Mouse (Mus musculus) erythroid progenitor cell, adult 5-6 weeks (primary cell): ENCODE data around the gene Smndc1. TPM values are rescaled to one million over a fixed set of nuclear protein-coding genes. Genes with fewer than 3 reads are reported as not detected.
"Not testable (repeated sequence)": the region's sequence is repeated elsewhere in the genome, so short reads cannot be mapped to it uniquely, and the experiment has no call there.

ENCODE experiments used
- ATAC-seq: replicated peaks from 2 replicates; pipeline ENCODE4 v1.8.0; 2016; ENCODE audit warnings: moderate number of reproducible peaks, mild to moderate bottlenecking, moderate TSS enrichment, inconsistent platforms; ENCODE audit not compliant: poor library complexity, low FRiP score, severe bottlenecking
- total RNA-seq, 2 experiments: library from RNA; stranded (forward) in 1 of 2; stranded (reverse) in 1 of 2; fragments of 150-400 nt in 1 of 2; fragments of 186-747, 209-891 nt in 1 of 2; gene quantifications; 2 replicates each; pipeline versions ENCODE4 v1.2.3 to v1.2.4; 2015 to 2017; ENCODE audit warnings: low replicate concordance in 2 of 2

The Smndc1 gene
- total RNA-seq, 2 experiments from 2014 or later = 31.5 to 54.9 TPM

GRCm38 (mm10) chr19:53414650-53415049 lies 24.3 kb upstream of the Smndc1 start:
- ATAC-seq = no peak

GRCm38 (mm10) chr19:53413617-53414380 lies 23.4 kb upstream of the Smndc1 start:
- no peak for ATAC-seq

DNA sequence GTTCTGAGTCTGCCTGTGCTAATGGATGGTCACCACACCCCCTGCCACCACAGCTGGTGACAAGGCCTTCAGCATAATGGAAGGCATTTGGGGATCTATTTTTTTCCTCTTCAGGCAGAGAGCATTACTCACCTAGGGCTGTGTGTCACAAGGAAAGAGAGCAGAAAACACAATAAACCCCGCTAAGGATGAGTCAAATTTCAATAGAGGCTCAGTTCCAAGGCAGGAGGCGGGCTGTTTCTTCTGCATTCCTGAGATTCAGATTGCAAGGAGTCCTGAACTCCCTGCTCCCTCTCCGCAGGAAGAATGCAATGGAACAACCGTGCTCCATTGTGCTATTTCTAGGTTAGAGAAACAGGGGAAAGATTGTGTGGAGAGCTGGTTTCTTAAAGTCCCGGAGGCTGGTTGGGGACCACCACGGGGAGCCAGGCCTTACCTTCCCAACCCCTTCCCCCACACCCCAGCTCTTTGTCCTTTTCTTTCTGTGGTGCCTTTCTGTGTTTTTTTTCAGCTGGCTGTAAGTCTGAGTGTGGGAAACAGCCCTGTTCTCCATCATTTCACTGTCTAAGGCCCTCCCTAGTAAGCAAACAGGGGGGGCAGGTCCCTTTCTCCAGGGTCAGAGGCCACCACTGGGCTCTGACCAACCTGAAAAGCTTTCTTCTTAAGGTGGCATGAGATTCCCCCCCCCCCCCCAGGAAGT lies 21.9 kb upstream of the Smndc1 start:
- no peak for ATAC-seq

DNA sequence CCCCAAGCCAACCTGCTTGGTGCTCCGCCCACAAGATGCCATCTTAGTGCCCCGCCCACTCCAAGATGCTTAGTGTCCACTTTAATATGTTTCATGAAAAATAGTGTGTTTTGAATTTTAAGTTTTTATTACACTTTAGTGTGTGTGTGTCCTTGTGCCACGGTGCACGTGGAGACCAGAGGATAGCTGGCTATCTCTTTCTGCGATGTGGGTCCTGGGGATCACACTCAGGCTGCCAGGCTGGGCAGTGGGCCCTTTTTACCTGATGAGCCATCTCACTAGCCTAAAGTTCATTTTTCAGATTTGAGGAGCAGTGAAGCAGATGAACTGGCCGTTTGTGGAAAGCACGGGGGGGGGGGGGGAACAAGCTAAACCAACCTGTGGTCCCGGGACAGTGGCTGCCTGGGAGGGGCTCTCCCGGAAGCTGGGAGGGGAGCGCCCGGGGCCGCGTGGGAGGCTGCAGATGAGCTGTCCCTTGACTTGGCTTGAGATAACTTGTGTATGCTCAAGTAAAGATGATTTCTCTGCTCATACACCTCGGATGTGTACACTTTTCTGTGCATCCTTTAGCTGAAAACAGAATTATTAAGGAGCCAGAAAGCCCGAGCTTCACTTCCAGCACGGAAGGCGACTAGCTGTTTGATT lies 19.4 kb upstream of the Smndc1 start:
- ATAC-seq = no peak

GRCm38 (mm10) chr19:53408398-53408797 lies 18.0 kb upstream of the Smndc1 start:
- no peak for ATAC-seq

DNA sequence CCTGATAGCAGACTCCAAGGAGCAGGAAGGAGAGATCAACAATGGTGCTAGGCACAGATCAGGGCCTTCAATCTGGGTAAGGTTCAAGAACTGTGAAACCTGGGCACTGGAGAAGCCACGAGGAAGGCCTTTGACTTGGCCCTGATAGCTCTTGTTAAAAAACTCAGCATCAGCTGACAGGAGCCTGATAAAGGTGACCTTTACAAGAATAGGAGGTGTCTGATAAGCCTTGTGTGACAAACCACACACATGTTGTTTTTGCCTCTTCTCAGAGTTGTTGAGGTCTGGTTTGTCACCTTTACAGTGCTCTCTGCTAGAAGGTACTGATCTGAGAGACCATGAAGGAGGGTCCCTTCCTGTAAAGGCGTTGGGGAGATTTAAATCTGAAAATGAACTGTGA lies 17.0 kb upstream of the Smndc1 start:
- ATAC-seq = no peak

GRCm38 (mm10) chr19:53405810-53406209 lies 15.4 kb upstream of the Smndc1 start:
- ATAC-seq = no peak

- no peak for ATAC-seq
These were observed 14.5 kb upstream of the Smndc1 start for GRCm38 (mm10) chr19:53404837-53405356.

DNA sequence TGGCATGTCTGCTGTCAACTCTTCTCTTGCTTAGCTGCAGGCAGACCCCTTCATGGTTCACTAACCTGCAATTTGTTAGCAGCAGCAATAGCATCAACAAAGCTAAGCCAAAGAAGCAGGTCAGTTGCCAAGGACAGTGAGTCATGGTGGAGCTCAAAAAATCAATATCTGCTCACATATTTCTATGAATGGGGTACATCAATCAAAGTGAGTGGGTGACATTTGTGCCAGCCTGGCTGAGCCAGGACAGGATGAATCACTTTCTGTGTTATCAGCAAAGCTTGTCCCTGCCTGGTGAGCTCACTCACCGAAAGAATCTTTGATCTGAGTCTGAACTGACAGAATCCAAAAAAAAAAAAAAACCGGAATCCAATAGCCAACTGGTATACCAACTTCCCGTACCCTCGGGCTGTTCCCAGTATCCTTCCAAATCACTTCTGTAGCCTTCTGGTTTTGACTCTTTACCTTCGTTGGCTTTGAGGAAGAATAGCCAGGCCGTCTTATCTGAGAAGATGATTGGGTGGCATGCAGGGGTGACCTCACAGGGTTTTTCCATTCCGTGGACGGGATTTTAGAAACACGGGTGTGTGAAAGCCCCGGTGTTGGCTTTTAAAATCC lies 13.9 kb upstream of the Smndc1 start:
- ATAC-seq = no peak

DNA sequence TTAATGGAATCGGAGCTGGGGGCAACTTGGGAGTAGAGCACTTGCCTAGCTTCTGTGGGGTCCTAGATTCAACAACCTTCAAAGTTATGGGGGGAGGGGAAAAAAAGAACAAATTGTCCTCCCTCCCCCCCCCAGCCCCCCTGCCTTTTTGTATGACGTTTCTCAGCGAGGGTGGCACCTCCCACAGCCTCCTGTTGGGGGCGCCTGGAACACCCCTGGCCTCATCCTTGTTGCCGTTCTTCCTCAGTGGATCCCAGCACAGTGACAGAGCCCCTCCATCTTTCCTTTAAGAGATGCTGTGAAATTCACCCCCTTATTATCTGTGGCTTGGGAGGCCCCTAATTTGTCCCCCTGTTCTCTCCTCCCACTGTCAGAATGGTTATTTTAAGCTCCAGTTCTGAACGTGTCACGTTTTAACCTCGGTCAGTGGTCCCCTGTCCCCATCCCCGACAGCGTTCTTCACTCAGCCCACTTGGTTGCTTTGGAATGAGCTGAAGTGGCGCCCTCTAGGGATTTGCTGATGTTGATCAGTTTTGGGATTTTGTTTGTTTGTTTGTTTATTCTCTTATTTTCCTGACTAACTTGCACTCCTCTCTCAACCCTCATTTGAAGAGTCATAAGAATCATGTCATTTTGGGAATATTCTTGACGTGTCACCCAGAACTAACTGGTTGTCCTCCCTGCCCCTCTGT lies 12.5 kb upstream of the Smndc1 start:
- ATAC-seq = no peak

DNA sequence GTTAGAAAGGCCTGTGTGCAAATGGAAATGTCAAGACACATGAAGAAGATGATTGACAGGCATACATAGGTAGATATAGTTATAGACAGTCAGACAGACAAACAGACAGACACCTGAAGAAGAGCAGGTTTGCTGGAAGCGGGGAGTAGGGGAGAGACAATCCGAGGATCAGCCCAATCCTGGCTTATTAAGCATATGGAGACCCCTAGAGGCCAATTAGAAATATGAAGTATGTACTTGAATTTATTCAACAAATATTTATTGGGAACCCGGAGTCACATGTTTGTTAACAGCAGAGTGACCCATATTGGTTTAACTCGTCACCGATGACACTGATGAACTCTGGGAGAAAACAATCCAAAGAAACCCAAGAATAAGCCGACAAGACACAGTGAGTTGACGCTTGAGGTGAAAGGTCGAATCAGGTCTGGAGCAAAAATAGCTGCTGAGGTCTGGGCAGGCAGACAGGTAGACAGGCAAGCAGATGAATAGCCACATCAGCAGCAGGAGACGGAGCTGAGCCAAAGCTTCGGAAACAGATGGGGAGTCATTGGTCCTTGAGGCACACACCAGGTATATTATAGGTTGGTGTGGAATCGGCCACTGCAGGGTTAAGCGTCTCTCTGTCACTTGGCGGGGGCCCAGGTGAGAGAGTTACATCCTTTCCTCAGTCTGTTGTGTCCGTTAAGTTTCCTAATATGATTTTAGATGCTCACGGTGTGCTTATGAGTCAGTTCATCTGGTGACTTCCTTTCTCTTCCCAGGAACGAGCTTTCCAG lies 10.1 kb upstream of the Smndc1 start:
- no peak for ATAC-seq

- ATAC-seq = no peak
These were observed 8.8 kb upstream of the Smndc1 start for GRCm38 (mm10) chr19:53399213-53399612.

DNA sequence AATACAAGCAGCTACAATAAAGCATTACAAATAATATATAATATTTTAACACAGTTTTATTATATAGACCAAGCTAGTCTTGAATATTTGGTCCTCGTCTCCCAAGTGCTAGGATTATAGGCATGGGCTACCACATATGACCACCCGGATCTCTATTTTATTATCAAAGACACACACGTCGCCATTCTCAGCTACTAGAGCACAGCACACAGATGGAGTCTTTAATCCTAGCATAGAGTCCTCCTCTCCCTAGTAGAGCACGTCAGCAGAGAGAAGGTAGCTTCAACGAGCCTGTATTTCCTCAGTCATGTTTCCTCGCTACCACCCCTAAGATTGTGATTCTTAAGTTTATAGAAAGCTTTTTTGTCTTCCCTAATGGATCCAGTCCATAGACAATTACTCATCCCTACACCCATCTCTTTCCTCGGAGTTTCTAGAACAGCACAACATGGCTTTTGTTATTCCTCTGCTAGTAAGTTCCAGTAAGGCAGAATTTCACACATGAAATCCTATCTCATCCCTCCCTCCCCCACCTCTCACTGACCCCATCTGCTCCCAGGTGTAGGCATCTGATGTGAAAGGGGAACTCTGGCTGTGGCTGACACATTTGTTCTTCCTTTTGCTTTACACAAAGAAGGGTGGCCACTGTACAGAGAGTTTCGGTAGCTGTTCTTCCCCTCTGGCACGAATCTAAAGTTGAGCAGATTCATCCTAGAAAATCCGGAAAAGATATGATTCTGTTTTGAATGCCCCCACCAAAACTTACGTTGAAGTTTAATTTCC lies 7.3 kb upstream of the Smndc1 start:
- no peak for ATAC-seq

DNA sequence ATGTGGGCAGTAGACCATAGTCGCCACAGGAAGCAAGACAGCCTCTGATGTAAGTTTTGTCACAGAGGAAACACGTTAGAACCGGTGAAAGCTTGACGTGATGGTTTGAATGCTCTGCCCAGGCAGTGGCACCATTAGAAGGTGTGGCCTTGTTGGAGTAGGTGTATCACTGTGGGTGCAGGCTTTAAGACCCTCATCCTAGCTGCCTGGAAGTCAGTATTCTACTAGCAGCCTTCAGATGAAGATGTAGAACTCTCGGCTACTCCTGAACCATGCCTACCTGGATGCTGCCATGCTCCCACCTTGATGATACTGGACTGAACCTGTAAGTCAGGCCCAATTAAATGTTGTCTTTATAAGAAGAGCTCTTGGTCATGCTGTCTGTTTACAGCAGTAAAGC lies 5.4 kb upstream of the Smndc1 start:
- ATAC-seq = not testable (repeated sequence)

- not testable (repeated sequence) for ATAC-seq
These were observed 4.6 kb upstream of the Smndc1 start for GRCm38 (mm10) chr19:53394956-53395355.

DNA sequence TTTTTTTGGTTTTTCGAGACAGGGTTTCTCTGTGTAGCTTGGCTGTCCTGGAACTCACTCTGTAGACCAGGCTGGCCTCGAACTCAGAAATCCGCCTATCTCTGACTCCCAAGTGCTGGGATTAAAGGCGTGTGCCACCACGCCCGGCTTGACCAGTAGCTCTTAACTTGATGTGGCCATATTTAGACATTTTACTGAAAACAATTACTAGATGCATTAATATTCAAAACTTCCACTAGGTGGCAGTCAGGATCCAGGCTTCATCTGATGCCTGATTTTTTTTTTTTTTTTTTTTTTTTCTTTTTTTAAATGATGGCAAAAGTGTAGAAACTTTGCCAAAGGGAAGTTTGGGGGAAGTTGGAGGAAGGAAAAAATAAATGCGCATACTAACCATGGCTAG lies 4.2 kb upstream of the Smndc1 start:
- ATAC-seq = no peak

DNA sequence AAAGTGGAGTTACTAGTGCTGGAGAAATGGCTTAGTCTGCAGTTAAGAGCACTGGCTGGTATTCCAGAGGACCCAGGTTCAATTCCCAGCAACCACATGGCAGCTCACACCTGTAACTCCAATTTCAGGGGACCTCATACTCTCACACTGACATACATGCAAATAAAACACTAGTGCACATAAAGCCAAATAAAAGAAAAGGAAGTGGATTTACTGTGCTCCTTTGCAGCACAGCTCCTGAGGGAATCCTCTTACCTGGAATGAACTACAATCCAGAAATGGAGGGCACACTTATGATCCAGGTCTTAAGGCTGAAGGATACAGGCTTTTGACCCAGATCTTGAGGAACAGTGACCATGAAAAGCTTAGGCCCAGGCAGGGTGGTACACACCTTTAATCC lies 3.3 kb upstream of the Smndc1 start:
- ATAC-seq = no peak

DNA sequence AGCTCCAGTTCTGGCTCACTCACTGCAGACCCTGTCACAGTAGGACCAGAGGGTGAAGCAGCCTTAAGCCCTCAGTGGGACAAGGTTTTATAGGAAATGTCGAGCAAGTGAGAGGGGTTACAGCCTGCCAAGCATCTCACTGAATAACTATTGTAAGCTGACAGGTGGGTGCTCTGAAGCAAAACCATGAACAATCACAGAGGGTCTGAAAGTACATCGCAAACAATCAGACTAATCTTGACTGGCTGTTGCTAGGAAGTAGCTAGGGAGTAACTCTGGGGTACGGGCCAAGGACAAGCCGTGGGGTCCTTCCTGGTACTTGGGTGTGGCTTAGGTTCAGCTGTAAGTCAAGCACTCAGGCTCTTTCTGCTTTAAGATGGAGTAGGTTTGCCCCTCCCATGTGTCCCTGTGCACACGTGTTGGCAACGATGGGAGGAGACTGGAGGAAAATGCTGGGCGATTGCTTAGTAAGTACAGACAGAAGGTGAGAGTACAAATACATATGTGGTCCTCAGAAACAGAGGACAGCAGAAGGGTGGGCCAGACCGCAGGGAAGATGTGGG lies 2.5 kb upstream of the Smndc1 start:
- ATAC-seq = no peak
